Mouse (Mus musculus) heart, postnatal 4 days (tissue): Measurements from ENCODE around the gene Hist1h2ag. TPM values are rescaled to one million over a fixed set of nuclear protein-coding genes. Genes with fewer than 3 reads are reported as not detected.
"Not testable (repeated sequence)": the region's sequence is repeated elsewhere in the genome, so short reads cannot be mapped to it uniquely, and the experiment has no call there.

ENCODE experiments used
- DNase-seq: peaks from one replicate; pipeline ENCODE4 v3.0.0; 2021
- total RNA-seq, 2 experiments: library from RNA; stranded (reverse); gene quantifications; 2 replicates each; pipeline ENCODE4 v1.2.3; 2021

Gene Hist1h2ag
- 100 to 1,000 TPM; 359 to 370 TPM for total RNA-seq

DNA sequence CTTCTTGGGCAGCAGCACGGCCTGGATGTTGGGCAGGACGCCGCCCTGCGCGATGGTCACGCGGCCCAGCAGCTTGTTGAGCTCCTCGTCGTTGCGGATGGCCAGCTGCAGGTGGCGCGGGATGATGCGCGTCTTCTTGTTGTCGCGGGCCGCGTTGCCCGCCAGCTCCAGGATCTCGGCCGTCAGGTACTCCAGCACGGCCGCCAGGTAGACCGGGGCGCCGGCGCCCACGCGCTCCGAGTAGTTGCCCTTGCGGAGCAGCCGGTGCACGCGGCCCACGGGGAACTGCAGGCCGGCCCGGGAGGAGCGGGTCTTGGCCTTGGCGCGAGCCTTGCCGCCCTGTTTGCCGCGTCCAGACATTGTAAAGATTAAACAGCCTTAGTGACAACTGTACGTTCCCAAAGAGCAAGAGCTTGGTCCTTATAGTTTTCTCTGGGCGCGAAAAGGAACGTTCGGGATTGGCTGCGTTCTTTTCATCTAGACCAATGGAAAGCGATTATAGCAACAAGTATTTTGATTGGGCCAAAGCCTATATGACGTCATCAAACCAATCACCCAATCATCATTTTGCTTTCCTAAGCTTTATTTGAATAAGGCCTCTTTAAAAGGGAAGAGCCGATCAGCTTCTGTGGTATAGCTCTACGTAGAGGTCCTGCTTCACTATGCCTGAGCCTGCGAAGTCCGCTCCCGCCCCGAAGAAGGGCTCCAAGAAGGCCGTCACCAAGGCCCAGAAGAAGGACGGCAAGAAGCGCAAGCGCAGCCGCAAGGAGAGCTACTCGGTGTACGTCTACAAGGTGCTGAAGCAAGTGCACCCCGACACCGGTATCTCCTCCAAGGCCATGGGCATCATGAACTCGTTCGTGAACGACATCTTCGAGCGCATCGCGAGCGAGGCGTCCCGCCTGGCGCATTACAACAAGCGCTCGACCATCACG lies at the start of gene Hist1h2ag, which contains the start of gene Hist1h2bj:
Hist1h2ag (minus strand) TSS at position 377 of the 935 bp plus-strand sequence.
Hist1h2bj (plus strand) TSS at position 647 of the 935 bp plus-strand sequence.
- peak; percentile 87 for DNase-seq

DNA sequence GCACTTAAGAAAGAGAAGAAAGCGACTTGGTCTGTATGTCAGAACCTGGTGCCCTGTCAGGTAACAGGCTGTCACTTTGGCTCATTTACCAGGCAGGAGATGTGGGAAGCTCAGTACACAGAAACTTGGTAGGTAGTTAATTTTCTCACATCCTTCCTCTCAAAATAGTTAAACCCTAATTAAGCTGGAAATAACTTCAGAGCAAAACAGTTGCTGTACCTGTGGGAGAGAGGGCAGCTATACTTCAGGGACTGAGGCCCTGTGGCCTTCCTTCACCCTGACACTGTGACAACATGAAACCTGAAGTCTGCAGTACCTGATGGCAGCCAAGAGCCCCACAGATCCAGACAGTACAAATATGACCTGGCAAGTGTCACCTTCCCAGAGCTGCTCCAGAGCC lies 41.4 kb upstream of the Hist1h2ag start, which contains the start of gene Vmn1r188:
Vmn1r188 (plus strand) TSS at position 301 of the 400 bp plus-strand sequence.
- DNase-seq, result not testable (repeated sequence)

DNA sequence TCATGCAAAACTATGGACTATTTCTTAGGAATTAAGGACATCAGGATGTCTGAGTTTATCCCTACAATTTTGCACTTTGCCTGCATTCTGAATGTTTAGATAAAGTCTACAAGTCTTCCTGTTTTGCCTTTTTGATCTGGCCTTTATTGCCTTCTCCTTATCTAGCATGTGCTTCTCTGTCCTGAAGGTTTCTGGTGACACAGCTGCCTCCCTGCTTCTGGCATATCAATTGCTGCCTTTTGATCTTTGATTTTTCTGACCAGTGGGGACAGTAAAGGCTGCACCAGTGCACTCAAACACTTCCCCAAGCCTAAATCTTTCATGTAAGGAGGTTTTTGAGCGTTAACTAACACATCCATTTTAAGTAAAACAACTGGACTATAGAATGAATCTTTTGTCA lies 20.7 kb upstream of the Hist1h2ag start:
- no peak for DNase-seq

DNA sequence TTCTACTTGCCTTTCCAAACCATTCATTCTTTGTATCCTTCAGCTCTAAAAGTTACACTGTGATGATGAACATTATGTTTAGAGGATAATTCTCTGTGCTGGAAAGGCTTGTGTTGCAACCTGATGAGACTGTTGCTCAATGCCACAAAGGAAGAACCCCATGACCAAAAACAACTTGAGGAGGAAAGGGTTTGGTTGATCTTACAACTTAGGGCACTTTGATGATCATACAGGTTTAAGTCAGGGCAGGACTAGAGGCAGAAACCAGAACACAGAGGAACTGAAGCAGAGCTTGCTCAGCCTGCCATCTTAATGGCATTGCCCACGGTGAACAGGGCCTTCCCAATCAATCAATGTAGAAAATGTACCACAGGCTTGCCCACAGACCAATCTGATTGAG lies 18.7 kb upstream of the Hist1h2ag start:
- DNase-seq, result no peak

DNA sequence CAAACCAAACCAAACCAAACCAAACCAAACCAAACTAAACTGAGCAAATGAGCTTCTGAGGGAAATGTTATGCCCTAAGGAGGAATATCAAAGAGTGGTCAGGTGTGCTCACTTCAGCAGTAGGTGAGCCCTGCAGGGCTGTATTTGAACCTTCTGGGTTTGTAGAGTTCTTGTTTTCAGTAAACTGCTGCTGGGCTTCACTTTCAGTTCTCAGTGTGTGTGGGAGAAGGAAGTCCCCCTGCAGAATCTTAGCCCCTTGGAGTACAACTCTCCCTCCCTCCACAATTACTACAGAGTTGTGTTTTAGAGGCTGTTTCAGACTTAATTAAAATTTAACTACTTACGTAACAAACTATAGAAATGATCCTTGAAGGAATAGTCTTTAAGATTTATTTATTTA lies 11.0 kb upstream of the Hist1h2ag start:
- DNase-seq, result no peak

DNA sequence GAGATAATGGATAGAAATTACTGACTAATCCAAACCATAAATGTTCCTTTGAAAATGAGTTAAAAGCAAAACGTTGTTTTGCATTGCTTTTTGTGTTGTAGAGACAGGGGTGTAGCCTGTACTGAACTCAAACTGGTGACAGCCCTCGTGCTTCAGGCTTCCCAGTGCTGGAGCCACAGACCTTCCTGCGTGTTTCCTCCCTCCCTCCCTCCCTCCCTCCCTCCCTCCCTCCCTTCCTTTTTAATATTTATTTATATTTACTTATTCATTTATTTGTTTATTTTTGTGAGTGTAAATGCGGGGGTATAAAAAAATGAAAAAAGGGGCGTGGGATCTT lies 8.7 kb upstream of the Hist1h2ag start:
- no peak for DNase-seq

DNA sequence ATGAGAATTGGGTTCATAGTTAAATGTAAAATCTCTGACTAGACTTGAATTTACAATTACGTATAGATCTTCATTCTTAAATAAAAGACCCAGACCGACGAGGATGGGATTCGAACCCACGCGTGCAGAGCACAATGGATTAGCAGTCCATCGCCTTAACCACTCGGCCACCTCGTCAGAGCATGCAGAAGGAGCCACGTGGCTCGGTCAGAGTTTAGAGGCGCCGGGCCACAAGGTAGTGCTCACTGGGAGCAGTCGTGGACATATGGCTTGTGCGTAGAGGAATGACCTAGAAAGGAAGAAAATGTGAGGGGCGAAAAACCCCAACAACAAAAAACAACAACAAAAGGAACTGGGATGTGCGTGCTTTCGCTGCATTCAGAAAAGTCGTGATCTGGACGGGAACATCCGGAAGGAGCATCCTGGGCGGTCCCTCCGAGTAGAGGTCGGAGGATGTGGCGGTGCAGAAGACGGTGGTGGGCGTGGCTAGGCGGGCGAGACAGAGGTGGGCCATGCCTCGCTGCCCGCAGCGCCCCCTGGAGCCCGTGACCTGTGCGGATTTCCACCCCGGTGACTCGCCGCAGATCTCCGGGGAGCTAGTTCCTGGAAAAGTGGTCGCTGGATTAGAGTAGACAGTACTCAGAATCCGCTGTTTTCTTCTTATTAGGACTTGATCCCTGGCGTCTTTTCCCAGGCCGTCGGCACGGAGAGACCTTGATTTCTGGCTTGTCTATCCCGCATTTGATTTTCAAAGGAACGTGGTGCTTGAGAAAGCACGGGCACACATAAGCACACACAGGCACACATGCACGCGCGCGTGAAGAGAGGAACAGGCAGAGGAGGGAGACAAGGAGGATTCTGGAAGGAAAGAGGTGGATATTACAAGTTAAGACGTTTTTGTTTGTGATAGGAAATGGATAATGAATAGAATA lies 8.1 kb upstream of the Hist1h2ag start:
- DNase-seq, result peak; percentile 92

DNA sequence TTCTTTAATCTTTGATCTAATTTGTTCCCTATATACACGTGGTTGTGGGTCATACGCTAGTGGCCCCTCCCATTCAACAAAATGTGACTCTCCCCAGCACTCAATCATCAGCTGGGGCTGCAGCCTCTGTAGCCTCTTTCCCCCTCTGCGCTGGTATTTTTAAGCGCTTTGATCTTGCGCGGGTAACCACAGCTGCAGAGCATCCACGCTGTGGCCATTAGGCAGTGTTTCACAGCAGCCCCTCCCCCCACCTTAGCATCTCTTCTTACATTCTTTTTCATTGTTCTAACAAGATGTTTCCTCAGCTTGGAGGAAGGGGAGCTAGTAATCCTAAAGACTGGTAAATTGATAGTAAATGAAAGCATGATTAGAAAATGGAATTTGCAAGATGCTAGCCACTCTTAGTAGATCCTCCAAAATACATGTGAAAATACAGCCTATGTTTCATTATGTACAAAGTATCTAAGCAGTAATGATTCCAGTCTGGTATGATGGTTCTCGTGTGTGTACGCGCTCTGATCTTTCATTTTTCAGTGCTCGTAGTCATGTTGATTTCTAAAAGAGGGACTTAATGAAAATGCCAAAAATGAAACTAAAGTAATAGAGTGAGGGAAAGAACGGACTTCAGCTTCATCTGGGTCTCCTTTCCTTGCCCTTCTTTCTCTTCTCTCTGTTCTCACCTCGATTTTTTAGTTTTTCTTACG lies 7.1 kb upstream of the Hist1h2ag start:
- no peak for DNase-seq

DNA sequence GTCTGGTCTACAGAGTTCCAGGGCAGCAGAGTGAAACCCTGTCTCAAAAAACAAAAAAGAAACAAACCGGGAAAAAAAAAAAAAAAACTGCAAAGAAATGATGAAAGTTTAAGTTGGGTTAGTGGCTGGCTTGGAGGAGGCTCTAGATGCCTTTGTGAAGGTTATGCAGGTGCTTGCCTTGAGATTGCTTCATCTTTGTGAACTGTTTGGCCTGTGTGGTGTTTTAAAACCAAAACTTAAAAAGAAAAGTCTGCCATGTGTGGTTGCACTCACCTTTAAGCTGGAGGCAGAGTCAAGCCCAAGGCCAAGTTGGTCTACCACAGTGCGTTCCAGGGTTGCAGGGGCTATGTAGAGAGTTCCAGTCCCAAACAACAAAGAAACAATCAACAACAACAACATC lies 6.3 kb upstream of the Hist1h2ag start:
- no peak for DNase-seq

DNA sequence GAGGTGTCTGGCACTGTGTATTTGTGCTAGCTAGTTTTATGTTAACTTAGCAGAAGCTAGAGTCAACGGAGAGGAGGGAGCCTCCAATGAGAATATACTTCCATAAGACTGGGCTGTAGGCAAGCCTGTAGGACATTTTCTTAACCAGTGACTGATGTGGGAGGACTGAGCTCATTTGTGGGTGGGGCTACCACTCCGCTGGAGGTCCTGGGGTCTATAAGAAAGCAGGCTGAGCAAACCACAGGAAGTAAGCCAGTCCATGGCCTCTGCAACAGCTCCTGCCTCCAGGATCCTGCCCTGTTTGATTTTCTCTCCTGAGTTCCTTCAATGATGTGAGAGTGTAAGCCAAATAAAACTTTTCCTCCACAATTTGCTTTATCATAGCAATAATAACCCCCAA lies 2.6 kb upstream of the Hist1h2ag start:
- DNase-seq, result no peak

DNA sequence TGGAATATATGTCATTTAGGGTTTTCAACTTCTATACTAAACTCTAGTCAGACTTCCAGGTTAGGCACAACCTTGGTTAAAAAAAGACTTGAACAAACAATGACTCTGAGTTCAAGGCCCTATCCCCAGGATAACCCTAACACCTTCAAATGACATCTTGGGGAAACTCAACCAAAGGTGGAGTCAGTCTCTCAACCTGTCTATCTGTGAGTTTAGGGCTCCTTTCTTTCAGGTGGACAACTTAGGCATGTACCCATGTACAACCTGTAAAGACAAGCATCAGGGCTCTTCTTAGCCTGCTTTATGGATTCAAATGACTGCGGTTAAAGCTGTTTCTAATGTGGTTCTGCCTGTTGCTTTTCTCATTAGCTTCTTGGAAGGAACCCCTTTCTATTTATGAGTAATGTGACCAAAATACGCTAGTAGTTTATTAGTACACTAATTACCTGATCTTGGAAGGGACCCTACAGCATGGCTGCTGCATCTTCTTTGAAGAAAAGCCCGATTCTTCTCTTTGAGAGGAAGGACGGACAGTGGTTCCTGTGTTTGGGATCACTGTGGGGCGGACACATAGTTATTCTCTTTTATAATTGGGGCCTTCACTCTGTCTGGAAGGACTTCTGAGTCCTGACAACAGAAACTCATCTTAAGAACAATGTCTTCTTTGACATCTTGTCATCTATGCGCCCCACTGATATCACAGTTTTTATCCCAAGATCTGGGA lies 1.9 kb upstream of the Hist1h2ag start:
- DNase-seq, result no peak

DNA sequence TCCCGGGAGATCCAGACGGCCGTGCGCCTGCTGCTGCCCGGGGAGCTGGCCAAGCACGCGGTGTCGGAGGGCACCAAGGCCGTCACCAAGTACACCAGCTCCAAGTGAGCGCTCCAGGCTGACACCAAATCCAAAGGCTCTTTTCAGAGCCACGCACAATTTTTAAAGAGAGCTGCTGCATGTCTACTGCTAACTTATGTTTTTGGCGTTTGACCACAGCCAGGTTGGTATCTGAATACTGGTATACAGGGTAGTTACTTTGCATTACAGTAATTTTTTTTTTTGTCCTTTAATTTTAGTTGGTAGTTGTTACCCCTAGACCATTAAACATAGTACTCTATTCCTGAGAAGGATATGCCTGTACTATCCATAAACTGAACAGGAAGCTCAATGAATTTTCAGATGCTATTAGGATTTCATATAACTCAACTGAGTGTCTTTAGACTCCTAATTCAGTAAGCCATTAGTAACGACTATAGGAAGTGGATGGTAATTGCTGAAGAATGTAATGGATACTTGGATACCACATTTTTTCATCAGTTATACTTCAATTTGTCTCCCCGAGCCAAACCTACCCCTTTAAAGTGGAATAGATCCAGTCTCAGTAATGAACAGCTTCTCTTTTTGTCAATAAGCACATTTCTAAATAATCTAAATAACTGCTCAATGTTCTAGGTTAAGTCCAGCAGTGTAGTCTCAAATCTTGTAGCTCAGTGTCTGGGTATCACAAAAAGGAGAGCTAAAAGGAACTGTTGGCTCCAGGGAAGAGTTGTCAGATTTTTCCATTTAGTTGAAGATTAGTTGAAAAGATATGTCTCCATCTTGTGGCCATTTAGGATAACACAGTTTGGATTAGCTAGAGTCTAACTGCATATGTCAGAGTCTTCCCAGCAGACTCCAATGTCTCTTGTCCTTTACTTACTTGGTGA lies 1.0 kb upstream of the Hist1h2ag start:
- no peak for DNase-seq

DNA sequence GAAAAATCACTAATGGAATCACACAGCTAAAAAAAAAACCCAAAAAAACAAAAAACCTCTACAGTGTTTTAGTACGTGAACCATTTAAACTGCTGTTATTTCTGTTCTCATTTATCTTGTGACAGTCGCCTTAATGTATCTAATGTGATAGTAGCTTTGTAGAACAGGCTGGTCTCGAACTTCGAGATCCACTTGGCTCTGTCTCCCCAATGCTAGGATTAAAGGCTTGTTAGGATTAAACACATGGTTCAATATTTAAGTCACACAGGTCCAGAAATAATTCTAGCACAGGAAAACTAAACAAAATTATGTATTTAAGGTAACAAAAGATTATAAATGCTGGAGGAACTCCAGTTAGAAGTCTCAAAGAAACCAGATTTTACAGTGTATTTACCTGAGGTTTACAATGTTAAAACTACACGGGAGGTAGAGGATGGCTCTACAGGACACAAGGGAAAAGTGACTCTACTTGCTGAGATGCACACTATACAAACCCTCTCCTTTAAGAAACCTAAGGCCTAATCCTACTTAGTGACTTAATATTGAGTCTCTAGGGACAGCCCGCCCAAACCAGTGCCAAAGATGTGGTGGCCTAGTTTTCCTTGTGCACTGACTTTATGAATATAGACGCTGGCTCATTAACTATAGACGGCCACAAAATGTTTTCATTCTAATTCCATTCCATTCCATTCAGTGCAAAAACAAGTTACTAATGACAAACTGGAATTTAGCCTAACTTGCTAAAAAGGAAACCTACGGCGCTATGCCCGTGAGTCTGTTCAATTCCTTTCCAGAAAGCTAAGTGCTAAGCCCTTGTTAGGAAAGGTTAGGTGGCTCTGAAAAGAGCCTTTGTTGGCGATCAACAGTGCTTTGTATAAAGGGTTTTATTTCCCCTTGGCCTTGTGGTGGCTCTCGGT lies 835 bp downstream of the Hist1h2ag start:
- no peak for DNase-seq

DNA sequence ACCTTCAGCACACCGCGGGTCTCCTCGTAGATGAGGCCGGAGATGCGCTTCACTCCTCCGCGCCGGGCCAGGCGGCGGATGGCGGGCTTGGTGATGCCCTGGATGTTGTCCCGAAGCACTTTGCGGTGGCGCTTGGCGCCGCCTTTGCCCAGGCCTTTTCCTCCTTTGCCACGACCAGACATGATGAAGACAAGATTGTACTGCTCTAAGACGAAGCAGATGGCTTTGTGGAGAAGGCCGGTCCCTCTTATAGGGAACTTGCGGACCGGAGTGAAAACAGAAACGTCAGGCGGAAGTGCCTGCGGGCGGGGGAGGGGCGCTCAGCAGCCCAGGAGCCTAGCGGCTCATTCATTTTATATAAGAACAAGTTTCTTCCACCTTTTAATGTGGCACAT lies 1.6 kb downstream of the Hist1h2ag start, which contains the start of gene Hist1h4i:
Hist1h4i (minus strand) TSS at position 221 of the 395 bp plus-strand sequence.
- DNase-seq, result peak; percentile 96

DNA sequence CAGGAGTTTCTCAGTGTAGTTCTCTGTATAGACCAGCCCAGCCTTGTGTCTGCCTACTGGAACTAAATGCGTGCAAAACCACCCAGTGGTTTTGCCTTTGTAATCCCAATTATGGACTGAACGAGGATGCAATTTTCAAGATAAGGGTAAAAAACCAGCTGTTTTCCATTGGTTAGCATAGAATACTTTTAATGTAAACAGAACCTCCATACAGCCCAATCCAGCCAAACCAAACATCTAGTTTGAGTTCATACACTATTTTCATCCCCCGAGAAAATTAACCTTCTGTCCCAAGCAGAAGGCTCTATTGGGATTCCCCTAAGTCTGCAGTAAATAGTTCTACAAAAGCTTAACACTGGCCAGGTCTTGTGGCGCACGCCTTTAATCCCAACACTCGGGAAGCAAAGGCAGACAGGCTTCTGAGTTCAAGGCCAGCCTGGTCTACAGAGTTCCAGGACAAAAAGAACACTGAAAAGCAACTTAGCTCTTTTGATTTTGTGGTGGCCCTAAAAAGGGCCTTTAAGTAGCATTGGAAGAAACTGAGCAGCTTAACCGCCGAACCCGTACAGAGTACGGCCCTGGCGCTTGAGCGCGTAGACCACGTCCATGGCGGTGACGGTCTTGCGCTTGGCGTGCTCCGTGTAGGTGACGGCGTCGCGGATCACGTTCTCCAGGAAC lies 2.1 kb downstream of the Hist1h2ag start:
- DNase-seq, result no peak

DNA sequence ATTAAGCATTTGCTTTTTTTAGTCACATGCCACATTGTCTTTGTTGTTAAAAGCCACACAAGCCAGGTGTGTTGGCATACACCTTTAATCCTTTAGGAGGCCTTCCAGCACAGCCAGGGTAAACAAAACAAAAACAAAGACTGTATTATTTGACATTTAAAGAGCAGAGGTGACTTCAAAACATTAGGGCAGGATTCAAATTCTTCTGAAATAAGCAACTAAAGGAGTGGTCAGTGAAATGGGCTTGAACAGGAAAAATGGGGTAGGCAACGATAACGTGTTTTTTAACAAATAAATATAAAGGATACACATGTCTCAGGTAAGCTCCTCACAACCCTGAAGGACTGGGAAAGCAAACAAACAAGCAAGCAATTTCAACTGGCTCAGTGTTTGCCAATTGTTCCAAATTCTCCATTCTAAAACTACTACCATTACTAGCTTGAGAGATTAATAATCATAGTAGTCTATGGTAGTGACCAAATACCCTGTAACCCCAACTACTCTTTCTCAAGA lies 2.7 kb downstream of the Hist1h2ag start:
- no peak for DNase-seq

DNA sequence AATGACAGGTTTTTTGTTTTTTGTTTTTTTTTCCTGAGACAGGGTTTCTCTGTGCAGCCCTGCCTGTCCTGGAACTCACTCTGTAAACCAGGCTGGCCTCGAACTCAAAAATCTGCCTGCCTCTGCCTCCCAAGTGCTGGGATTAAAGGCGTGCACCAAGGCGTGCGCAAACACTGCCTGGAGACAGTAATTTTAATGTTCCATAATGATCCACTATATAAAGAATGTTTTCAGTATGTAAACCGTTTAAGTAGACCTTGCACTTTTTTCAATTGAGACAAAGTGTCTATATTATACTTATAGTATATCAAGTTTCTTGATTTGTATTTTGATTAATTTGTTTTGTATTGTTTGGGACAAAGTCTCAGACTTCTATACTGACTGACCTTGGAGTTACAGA lies 3.4 kb downstream of the Hist1h2ag start:
- no peak for DNase-seq

DNA sequence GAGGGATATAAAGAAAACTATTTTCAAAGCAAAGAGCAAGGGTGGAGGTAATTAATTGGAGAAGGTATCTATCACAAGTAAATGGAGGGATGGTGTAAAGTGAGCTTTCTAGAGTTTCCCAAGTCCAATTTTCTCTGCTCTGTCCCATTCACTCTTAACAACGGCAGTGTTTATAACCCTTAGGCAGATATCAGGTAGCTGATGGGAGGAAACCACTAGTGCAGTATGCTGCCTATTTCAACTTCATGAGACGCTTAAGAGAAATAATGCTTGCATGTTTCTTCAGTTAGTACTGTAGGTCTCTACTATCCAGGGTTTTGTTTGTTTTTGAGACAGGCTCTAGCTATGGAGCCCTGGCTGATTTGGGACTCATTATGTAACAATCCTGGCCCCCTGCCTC lies 5.3 kb downstream of the Hist1h2ag start:
- no peak for DNase-seq

DNA sequence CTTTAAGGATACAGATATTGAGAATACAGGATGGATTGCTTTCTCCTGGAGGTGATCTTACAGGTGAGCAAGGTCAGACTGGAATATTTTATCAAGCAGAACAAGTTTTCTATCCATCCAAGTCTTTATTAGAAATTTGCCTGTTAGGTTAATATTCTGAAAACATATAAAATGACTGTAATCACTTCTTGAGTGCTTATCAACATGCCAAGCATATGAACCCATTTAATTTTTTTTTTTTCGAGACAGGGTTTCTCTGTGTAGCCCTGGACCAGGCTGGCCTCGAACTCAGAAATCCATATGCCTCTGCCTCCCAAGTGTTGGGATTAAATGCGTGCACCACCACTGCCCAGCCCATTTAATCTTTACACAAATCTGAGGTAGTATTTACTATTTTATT lies 5.8 kb downstream of the Hist1h2ag start:
- DNase-seq, result no peak
